Mouse (Mus musculus) c-Kit-negative CD71-positive TER-119-positive erythroid progenitor cells, embryonic 14.5 days (primary cell): ENCODE data around the gene Gm20772.
"Not testable (repeated sequence)": the region's sequence is repeated elsewhere in the genome, so short reads cannot be mapped to it uniquely, and the experiment has no call there.

Experiments used
- DNase-seq: peaks from one replicate; pipeline ENCODE4 v3.0.0-alpha.2; 2013; ENCODE audit warnings: low read depth, low spot score

Gene Gm20772

GRCm38 (mm10) chrY:17874441-17874840 is at the start of gene Gm20772, which contains the start of gene Gm20831:
Gene Gm20772 (plus strand): TSS chrY:17874741.
Gene Gm20831 (plus strand): TSS chrY:17874741.
- not testable (repeated sequence) for DNase-seq

- DNase-seq: not testable (repeated sequence)
Observed at GRCm38 (mm10) chrY:17846166-17846565, 28.4 kb upstream of the Gm20772 start, which contains the start of gene Gm21904. Gene Gm21904 (minus strand): TSS chrY:17846266.
